Mouse (Mus musculus): Measurements from ENCODE around the gene Rin3. TPM values are rescaled to one million over a fixed set of nuclear protein-coding genes. Genes with fewer than 3 reads are reported as not detected.

The Rin3 gene
- polyA plus RNA-seq (2015; fragmentation: Nextera tagmentation; extraction: Ambion mirVana): 5.7 and 5.9 TPM in 2 replicates

DNA sequence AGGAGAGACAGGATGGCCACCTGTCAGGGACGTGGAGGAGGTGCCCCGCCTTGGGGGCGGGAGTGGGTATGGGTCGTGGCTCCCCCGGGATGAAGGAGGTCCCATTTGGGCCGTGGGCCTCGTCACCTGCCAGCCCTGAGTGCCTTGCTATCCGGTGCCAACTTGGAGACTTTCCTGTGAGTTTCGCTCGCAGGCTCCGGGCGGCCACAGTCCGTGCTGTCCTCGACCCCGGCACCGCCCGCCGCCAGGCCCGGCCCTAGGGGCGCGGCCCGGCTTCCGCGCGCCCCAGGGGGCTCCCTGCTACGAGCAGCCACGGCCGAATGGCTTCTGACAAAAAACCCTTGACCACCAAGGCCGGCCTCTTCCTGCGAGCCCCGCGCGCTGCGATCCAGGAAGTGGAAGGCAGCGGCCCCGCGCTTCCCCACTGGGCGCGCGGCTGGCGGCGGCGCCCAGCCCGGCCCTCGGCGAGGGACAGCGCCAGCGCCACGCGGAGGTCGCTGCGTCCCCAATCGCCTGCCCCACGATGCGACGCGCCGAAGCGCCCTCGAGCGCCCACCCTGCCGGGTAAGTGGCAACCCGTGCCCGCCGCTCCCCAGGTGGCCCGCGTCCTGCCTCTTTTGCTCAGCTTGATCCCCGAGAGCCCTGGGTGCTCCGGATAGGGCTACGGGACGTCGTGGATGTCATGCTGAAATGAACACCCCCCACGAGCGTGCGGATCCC is at the start of gene Rin3:
Rin3 (plus strand) TSS at position 286 of the 720 bp plus-strand sequence.
- Histone ChIP-seq H3K36me3 (no peaks in the 10 kb centered on the region), H3K4me3 (replicated peaks) (peak within 1 kb of the TSS; percentile 59), H3K27ac (peak within 1 kb of the TSS; percentile 81), H3K27me3 (peaks cover 23% of the 10 kb centered on the region), H3K4me2 (peak within 1 kb of the TSS; percentile 64), H3K4me1 (replicated peaks) (peaks cover 43% of the 10 kb centered on the region), H3K9ac (peak within 1 kb of the TSS; percentile 71), H3K9me3 (replicated peaks) (no peaks in the 10 kb centered on the region)
- DNase-seq (no peak), ATAC-seq (ENCODE audit: low read depth) (peak; percentile 34)
- under 1% methylated on average over 74 of the region's 75 CpGs for WGBS (ENCODE audit: insufficient replicate concordance)

DNA sequence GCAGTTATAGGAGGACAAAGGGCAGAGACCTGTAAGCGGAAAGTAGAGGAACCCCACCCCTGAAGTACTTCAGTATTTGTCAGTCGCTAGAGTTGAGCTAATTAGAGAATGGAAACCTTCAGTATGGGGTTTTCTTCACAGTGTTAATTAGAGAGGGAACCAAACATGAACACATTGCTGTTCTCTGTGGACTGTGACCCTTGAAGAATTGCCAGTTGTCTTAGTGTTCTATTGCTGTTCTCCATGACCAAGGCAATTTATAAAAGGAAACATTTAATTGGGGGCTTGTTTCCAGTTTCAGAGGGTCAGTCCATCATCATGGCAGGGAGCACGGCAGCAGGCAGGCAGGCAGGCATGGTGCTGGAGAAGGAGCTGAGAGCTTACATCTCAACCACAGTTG is 47.3 kb upstream of the Rin3 start:
- H3K4me3 ChIP-seq (replicated peaks): no peak overlapping the region
- H3K4me1 ChIP-seq (replicated peaks): no peaks in the 10 kb centered on the region
- no peak for DNase-seq
- H3K27me3 ChIP-seq: no peaks in the 10 kb centered on the region
- no peaks in the 10 kb centered on the region for H3K9me3 ChIP-seq (replicated peaks)
- 61% methylated on average over 3 of the region's 3 CpGs for WGBS (ENCODE audit: insufficient replicate concordance)
- no peak overlapping the region for H3K9ac ChIP-seq
- H3K36me3 ChIP-seq: no peaks in the 10 kb centered on the region
- no peak overlapping the region for H3K4me2 ChIP-seq
- H3K27ac ChIP-seq: no peak overlapping the region
- no peak for ATAC-seq (ENCODE audit: low read depth)

DNA sequence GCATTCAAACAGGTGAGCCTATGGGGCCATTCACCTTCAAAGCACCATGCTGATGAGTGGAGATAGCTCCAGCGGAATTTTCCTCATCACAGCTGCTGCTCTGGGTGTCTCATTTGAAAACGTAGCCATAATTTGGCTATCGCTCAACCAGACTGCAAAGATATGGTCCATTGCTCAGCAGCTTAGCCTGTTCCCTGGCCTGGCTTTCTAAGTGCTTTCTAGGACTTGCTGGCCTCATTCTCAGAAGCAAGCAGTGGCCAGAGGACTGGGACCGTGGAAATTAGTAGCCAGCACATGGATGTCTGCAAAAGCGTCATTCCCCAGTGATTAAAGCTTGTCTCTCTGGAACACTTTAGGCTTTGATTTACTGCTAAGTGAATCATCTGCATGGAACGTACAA is 46.5 kb upstream of the Rin3 start:
- no peak for DNase-seq
- Histone ChIP-seq H3K27me3 (no peaks in the 10 kb centered on the region), H3K4me2 (no peak overlapping the region), H3K4me3 (replicated peaks) (no peak overlapping the region), H3K36me3 (no peaks in the 10 kb centered on the region), H3K9me3 (replicated peaks) (no peaks in the 10 kb centered on the region), H3K9ac (no peak overlapping the region), H3K4me1 (replicated peaks) (no peaks in the 10 kb centered on the region), H3K27ac (no peak overlapping the region)
- ATAC-seq (ENCODE audit: low read depth): no peak
- 67% methylated on average over 6 of the region's 6 CpGs for WGBS (ENCODE audit: insufficient replicate concordance)

- Histone ChIP-seq H3K27ac (no peak overlapping the region), H3K4me2 (no peak overlapping the region), H3K4me1 (replicated peaks) (no peaks in the 10 kb centered on the region), H3K9me3 (replicated peaks) (no peaks in the 10 kb centered on the region), H3K27me3 (no peaks in the 10 kb centered on the region), H3K36me3 (no peaks in the 10 kb centered on the region), H3K9ac (no peak overlapping the region), H3K4me3 (replicated peaks) (no peak overlapping the region)
- 42% methylated on average over 6 of the region's 6 CpGs for WGBS (ENCODE audit: insufficient replicate concordance)
- 0 out of 2 replicates have a peak, but pooled peaks have one; percentile 15 for ATAC-seq (ENCODE audit: low read depth)
- no peak for DNase-seq
Measured at GRCm38 (mm10) chr12:102242076-102242722, 40.6 kb upstream of the Rin3 start.

DNA sequence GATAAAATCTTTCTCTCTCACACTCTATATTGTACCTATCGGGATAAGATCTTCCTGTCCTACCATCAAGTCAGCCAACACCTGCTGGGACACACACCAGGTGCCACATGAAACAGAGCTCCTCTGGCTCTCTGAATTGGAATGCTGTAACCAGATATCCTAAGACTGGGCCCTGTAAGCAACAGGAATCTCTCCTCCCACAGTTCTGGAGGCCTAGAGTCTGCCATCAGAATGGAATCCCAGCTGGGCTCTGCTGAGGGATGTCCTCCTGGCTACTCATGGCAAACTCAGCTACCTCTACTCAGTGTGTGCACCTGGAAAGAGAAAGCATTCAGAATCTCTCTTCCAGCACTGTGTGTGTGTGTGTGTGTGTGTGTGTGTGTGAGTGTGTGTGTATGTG is 38.9 kb upstream of the Rin3 start:
- Histone ChIP-seq H3K9ac (no peak overlapping the region), H3K27ac (no peak overlapping the region), H3K4me1 (replicated peaks) (no peaks in the 10 kb centered on the region), H3K4me3 (replicated peaks) (no peak overlapping the region), H3K9me3 (replicated peaks) (no peaks in the 10 kb centered on the region), H3K27me3 (no peaks in the 10 kb centered on the region), H3K36me3 (no peaks in the 10 kb centered on the region), H3K4me2 (no peak overlapping the region)
- DNase-seq: no peak
- ATAC-seq (ENCODE audit: low read depth): no peak
- WGBS (ENCODE audit: insufficient replicate concordance): 50% methylated on average over 1 of the region's 1 CpGs

DNA sequence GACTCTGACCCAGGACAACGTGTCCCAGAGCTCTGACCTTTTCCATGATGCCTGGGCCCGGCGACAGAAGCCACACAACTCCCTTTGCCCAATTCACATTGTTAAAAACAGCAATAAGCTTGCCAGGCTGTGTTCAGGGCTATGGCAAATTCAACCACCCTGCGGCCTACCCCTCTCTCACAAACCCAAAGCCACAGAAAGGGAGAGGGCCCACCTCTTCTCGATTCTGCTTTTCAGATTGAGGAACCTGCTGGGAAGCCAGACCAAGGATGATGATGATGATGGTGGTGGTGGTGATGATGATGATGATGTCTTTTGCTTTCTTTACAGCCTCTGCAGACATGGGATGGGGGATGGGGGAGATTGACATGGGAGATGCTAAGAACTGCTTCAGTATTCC is 36.6 kb upstream of the Rin3 start:
- ATAC-seq (ENCODE audit: low read depth): no peak

GRCm38 (mm10) chr12:102248104-102248503 is 34.7 kb upstream of the Rin3 start:
- Histone ChIP-seq H3K9ac (no peak overlapping the region), H3K4me1 (replicated peaks) (no peaks in the 10 kb centered on the region), H3K27me3 (no peaks in the 10 kb centered on the region), H3K36me3 (no peaks in the 10 kb centered on the region), H3K9me3 (replicated peaks) (no peaks in the 10 kb centered on the region), H3K4me2 (no peak overlapping the region), H3K27ac (no peak overlapping the region), H3K4me3 (replicated peaks) (no peak overlapping the region)
- ATAC-seq (ENCODE audit: low read depth) (no peak), DNase-seq (no peak)
- 70% methylated on average over 6 of the region's 6 CpGs for WGBS (ENCODE audit: insufficient replicate concordance)

More for the DNA sequence above, 36.6 kb upstream of the Rin3 start:
- H3K9ac ChIP-seq: no peak overlapping the region
- no peaks in the 10 kb centered on the region for H3K36me3 ChIP-seq
- DNase-seq: no peak
- no peaks in the 10 kb centered on the region for H3K27me3 ChIP-seq
- H3K9me3 ChIP-seq (replicated peaks): no peaks in the 10 kb centered on the region
- H3K4me1 ChIP-seq (replicated peaks): no peaks in the 10 kb centered on the region
- H3K4me3 ChIP-seq (replicated peaks): no peak overlapping the region
- no peak overlapping the region for H3K27ac ChIP-seq
- WGBS (ENCODE audit: insufficient replicate concordance): 63% methylated on average over 5 of the region's 5 CpGs
- no peak overlapping the region for H3K4me2 ChIP-seq

GRCm38 (mm10) chr12:102250316-102250715 is 32.5 kb upstream of the Rin3 start:
- 81% methylated on average over 4 of the region's 4 CpGs for WGBS (ENCODE audit: insufficient replicate concordance)
- Histone ChIP-seq H3K4me2 (no peak overlapping the region), H3K36me3 (no peaks in the 10 kb centered on the region), H3K4me3 (replicated peaks) (no peak overlapping the region), H3K27ac (no peak overlapping the region), H3K27me3 (no peaks in the 10 kb centered on the region), H3K4me1 (replicated peaks) (no peaks in the 10 kb centered on the region), H3K9ac (no peak overlapping the region), H3K9me3 (replicated peaks) (no peaks in the 10 kb centered on the region)
- DNase-seq (no peak), ATAC-seq (ENCODE audit: low read depth) (no peak)

DNA sequence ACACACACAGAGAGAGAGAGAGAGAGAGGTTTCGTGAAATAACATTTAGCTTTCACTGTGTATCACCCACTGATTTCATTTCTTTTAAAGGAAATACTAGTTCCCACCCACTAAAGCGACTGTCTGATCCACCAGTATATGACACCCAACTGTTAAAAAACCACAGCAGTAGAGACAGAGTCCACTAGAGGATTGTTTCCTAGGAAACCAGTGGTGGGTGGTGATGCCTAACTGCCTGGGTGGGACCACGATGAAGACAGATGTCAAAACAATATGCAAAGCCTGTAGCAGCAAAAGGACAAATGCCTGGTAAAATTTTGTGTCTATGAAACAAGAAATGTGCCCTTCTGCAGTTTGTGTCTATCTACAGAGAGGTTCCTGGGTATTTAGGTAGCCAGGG is 31.8 kb upstream of the Rin3 start:
- H3K4me2 ChIP-seq: no peak overlapping the region
- H3K4me3 ChIP-seq (replicated peaks): no peak overlapping the region
- H3K9ac ChIP-seq: no peak overlapping the region
- no peaks in the 10 kb centered on the region for H3K4me1 ChIP-seq (replicated peaks)
- no peak overlapping the region for H3K27ac ChIP-seq
- WGBS (ENCODE audit: insufficient replicate concordance): 36% methylated on average over 3 of the region's 3 CpGs
- DNase-seq (no peak), ATAC-seq (ENCODE audit: low read depth) (no peak)
- no peaks in the 10 kb centered on the region for H3K9me3 ChIP-seq (replicated peaks)
- H3K27me3 ChIP-seq: no peaks in the 10 kb centered on the region
- no peaks in the 10 kb centered on the region for H3K36me3 ChIP-seq

- ATAC-seq (ENCODE audit: low read depth) (no peak), DNase-seq (no peak)
- Histone ChIP-seq H3K4me2 (no peak overlapping the region), H3K4me1 (replicated peaks) (no peaks in the 10 kb centered on the region), H3K9ac (no peak overlapping the region), H3K27ac (no peak overlapping the region), H3K27me3 (no peaks in the 10 kb centered on the region), H3K4me3 (replicated peaks) (no peak overlapping the region), H3K9me3 (replicated peaks) (no peaks in the 10 kb centered on the region), H3K36me3 (no peaks in the 10 kb centered on the region)
- WGBS (ENCODE audit: insufficient replicate concordance): 52% methylated on average over 3 of the region's 3 CpGs
Measured at GRCm38 (mm10) chr12:102251985-102252384, 30.9 kb upstream of the Rin3 start.

- Histone ChIP-seq H3K27ac (no peak overlapping the region), H3K36me3 (no peaks in the 10 kb centered on the region), H3K4me2 (no peak overlapping the region), H3K9me3 (replicated peaks) (no peaks in the 10 kb centered on the region), H3K4me1 (replicated peaks) (no peaks in the 10 kb centered on the region), H3K27me3 (no peaks in the 10 kb centered on the region), H3K9ac (no peak overlapping the region), H3K4me3 (replicated peaks) (no peak overlapping the region)
- ATAC-seq (ENCODE audit: low read depth): no peak
- WGBS (ENCODE audit: insufficient replicate concordance): 24% methylated on average over 1 of the region's 1 CpGs
- DNase-seq: no peak
Measured at GRCm38 (mm10) chr12:102252525-102252924, 30.3 kb upstream of the Rin3 start.

DNA sequence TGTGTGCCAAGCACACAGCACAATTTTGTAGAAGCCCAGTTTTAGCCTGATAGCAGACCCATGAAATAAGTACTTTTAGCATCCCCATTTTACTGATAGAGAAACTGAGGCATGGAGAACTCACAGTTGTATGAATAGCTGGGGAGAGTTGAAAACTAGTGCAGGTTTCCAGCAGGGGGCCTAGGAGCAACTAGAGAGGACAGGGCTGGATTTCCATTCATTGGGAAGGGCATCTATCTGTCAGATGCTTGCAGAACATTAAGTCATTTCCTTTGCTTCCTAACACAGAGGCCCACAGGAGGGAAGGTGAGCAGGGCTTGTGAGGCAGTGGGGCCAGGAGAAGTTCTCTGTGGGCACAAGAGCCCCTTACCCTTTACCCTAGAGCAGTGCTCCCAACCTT is 27.8 kb upstream of the Rin3 start:
- DNase-seq (no peak), ATAC-seq (ENCODE audit: low read depth) (no peak)
- Histone ChIP-seq H3K9ac (no peak overlapping the region), H3K36me3 (no peaks in the 10 kb centered on the region), H3K27me3 (no peaks in the 10 kb centered on the region), H3K4me3 (replicated peaks) (no peak overlapping the region), H3K4me1 (replicated peaks) (peaks cover 7% of the 10 kb centered on the region; the same call in 1 of the 2 replicates), H3K9me3 (replicated peaks) (no peaks in the 10 kb centered on the region), H3K4me2 (no peak overlapping the region), H3K27ac (no peak overlapping the region)
